Mouse (Mus musculus): Measurements from ENCODE around the gene Gm11172. TPM values are rescaled to one million over a fixed set of nuclear protein-coding genes. Genes with fewer than 3 reads are reported as not detected.
"Not testable (repeated sequence)": the region's sequence is repeated elsewhere in the genome, so short reads cannot be mapped to it uniquely, and the experiment has no call there.

The Gm11172 gene
- polyA plus RNA-seq, 1 experiment from 2014 or later: not detected

DNA sequence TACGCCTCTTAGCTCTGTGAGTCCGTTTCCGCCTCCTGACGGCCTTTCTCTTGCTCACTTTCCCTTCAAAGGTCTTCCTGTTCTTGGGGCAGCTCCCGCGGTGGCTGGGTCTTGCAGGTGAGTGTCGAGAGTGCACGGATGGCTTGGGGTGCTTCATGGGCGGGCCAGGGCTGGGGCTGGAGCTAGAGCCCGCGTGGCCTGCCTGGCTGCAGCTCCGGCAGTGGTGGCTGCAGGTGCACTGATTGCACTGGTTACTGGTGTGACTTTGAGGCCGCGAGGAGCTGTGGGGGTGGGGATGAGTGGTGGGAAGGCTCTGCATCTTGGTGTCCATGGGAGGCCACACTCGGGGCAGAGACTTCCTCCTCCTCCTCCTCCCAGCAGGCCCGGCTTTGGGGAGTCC lies 24.4 kb upstream of the Gm11172 start, which contains the start of gene Tnp2:
Gene Tnp2, minus strand, starts transcription at position 390 of the 400 bp plus-strand sequence.
- peaks cover 40% of the 10 kb centered on the region for H3K27me3 ChIP-seq (ENCODE audit: insufficient read depth, poor library complexity, severe bottlenecking)
- H3K4me1 ChIP-seq: peaks cover 45% of the 10 kb centered on the region
- DNase-seq (ENCODE audit: low spot score): no peak
- 44% methylated on average over 16 of the region's 16 CpGs for WGBS
- no peaks in the 10 kb centered on the region for H3K9me3 ChIP-seq
- no peak within 1 kb of the TSS for H3K4me3 ChIP-seq
- peak within 1 kb of the TSS; percentile 24; the same call in 1 of the 2 replicates for H3K27ac ChIP-seq
- no peaks in the 10 kb centered on the region for H3K36me3 ChIP-seq

DNA sequence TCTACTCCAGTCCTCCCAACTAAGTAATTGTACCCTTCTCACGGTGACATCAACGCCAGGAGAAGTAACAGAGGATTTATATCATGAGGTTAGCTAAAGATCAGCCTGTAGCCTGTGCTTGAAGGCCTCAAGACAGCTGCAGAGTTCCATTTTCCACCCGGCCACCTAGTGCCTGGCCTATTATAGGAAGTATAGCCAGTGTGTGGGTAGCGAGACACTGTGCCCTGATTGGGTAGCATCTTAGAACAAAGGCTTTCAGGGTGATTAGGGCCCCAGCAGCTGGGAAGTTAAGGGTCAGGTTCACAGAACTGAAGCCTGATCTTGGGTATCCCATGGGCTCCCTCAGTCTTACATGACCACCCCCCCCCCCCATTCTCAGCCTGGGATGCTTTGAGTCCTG lies 23.8 kb upstream of the Gm11172 start:
- Histone ChIP-seq H3K4me3 (no peak overlapping the region), H3K36me3 (no peaks in the 10 kb centered on the region), H3K27ac (no peak overlapping the region), H3K27me3 (ENCODE audit: insufficient read depth, poor library complexity, severe bottlenecking) (peaks cover 41% of the 10 kb centered on the region), H3K9me3 (no peaks in the 10 kb centered on the region), H3K4me1 (peaks cover 39% of the 10 kb centered on the region)
- WGBS: 60% methylated on average over 4 of the region's 4 CpGs
- no peak for DNase-seq (ENCODE audit: low spot score)

DNA sequence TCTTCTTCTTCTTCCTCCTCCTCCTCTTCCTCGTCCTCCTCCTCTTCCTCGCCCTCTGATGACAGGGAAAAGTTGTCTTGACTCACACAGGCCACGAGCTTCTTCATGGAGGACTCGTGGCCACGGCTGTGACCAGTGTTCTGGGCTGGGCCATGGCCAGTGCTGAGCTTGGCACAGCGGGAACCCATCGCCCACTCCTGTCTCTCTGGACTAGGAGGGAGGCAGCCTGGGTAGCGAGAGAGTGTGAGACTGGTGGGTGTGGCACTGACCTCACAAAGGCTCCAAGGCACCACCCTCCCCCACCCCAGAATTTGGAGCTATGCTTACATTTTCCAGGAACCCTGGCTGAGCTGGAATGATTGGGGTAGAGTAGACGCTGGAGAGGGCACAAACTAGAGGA lies 22.0 kb upstream of the Gm11172 start, which contains the start of gene Prm3:
Gene Prm3, minus strand, starts transcription at position 213 of the 400 bp plus-strand sequence.
- Histone ChIP-seq H3K4me1 (peaks cover 25% of the 10 kb centered on the region), H3K36me3 (no peaks in the 10 kb centered on the region), H3K4me3 (no peak within 1 kb of the TSS), H3K27me3 (ENCODE audit: insufficient read depth, poor library complexity, severe bottlenecking) (peaks cover 58% of the 10 kb centered on the region), H3K27ac (no peak within 1 kb of the TSS), H3K9me3 (no peaks in the 10 kb centered on the region)
- WGBS: 75% methylated on average over 9 of the region's 9 CpGs
- no peak for DNase-seq (ENCODE audit: low spot score)

DNA sequence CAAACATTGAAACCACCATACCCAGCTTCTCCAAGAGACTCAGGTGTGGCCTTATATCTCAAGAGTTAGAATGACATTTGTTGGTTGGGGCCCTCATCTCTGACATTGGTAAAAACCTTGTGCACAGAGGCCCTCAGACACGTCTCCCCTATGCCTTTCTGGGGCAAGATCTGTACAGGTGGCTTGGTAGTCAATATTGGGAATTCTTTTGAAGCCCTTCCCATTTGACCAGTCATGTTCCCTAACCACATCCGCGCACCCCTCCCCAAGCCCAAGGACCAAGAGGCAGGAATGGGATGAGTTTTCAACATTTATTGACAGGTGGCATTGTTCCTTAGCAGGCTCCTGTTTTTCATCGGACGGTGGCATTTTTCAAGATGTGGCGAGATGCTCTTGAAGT lies 16.7 kb upstream of the Gm11172 start, which contains the start of gene Prm2:
Gene Prm2, minus strand, starts transcription at position 101 of the 400 bp plus-strand sequence.
- Histone ChIP-seq H3K4me3 (no peak within 1 kb of the TSS), H3K9me3 (no peaks in the 10 kb centered on the region), H3K27me3 (ENCODE audit: insufficient read depth, poor library complexity, severe bottlenecking) (peaks cover 50% of the 10 kb centered on the region), H3K36me3 (no peaks in the 10 kb centered on the region), H3K4me1 (peaks cover 7% of the 10 kb centered on the region), H3K27ac (no peak within 1 kb of the TSS)
- WGBS: 72% methylated on average over 6 of the region's 6 CpGs
- DNase-seq (ENCODE audit: low spot score): no peak

DNA sequence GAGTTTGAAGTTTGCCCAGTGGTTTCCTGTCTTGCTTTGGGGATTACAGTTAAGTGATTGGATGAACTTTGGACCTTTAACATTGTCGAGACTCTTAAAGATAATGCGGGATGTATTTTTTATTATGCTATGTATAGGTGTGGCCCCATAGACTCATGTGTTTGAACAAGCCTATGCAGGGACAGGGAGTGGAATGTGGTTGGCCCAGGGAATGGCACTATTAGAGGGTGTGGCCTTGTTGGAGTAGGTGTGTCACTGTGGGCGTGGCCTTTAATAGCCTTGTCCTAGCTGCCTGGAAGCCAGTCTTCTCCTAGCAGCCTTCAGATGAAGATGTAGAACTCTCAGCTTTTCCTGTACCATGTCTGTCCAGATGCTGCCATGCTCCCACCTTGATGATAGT lies 10.3 kb upstream of the Gm11172 start:
- not testable (repeated sequence) for H3K36me3 ChIP-seq; H3K4me3 ChIP-seq; DNase-seq (ENCODE audit: low spot score); H3K27ac ChIP-seq; H3K9me3 ChIP-seq; H3K4me1 ChIP-seq; H3K27me3 ChIP-seq (ENCODE audit: insufficient read depth, poor library complexity, severe bottlenecking)
- 73% methylated on average over 3 of the region's 3 CpGs for WGBS

DNA sequence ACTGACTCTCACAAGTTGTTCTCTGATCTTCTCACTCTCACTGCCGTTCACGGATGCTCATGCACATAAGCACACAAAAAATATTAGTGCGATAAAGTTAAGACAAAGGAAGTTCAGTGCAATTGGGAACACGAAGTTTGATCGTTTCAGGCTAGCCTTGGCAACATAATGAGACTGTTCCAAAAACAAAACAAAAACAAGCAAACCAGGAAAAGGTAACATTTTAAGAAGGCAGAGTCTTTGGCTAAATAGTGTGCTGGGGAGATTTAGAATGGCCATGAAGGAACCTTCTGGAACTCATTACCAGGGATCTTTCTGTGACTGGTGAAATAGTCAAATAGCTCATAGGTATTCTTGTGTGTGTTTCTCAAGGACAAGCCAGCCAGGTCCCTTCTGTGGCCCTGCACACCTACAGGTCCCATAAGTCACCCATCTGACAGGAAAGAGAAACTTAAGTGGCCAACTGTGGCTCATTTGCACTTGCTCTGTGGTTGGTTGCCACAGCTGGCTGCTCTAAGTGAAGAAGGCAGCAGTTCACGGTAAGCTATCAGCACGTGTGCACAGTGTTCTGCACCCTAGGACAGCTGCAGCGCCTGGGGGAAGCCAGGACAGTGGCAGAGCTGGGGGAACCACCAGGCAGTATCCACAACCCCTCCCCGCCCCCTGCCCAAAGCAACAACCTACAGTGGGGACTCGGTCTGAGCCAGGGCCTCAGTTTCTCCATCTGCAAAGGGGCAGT lies 6.8 kb upstream of the Gm11172 start, which contains the start of gene Prm1:
Gene Prm1, minus strand, starts transcription at position 51 of the 739 bp plus-strand sequence.
- Histone ChIP-seq H3K27ac (no peak within 1 kb of the TSS), H3K27me3 (ENCODE audit: insufficient read depth, poor library complexity, severe bottlenecking) (no peaks in the 10 kb centered on the region; the same call in 1 of the 2 replicates), H3K4me1 (peaks cover 2% of the 10 kb centered on the region), H3K4me3 (no peak within 1 kb of the TSS), H3K9me3 (no peaks in the 10 kb centered on the region), H3K36me3 (no peaks in the 10 kb centered on the region)
- 71% methylated on average over 10 of the region's 10 CpGs for WGBS
- no peak for DNase-seq (ENCODE audit: low spot score)

DNA sequence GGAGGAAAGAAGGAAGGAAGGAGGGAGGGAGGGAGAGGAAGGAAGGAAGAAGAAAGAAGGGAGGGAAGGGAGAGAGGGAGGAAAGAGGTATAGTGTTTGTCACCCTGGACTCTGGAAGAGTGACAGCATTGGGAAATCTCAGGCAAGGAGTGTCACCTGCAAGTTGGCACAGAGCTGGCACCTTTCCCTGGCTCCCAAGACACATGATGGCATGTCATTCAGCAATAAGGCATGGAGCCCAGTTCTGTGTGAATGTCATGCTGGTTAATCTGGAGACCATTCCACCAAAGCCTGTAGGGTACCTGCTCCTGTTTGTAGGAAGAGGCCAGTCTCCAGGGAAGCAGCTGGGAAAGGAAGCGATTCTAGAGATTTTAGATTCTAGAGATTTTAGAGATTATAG lies 2.3 kb upstream of the Gm11172 start:
- WGBS: 94% methylated on average over 1 of the region's 1 CpGs
- Histone ChIP-seq H3K27ac (no peak overlapping the region), H3K36me3 (no peaks in the 10 kb centered on the region), H3K4me3 (no peak overlapping the region), H3K9me3 (no peaks in the 10 kb centered on the region), H3K27me3 (ENCODE audit: insufficient read depth, poor library complexity, severe bottlenecking) (no peaks in the 10 kb centered on the region; the same call in 1 of the 2 replicates), H3K4me1 (peaks cover 20% of the 10 kb centered on the region)
- no peak for DNase-seq (ENCODE audit: low spot score)

DNA sequence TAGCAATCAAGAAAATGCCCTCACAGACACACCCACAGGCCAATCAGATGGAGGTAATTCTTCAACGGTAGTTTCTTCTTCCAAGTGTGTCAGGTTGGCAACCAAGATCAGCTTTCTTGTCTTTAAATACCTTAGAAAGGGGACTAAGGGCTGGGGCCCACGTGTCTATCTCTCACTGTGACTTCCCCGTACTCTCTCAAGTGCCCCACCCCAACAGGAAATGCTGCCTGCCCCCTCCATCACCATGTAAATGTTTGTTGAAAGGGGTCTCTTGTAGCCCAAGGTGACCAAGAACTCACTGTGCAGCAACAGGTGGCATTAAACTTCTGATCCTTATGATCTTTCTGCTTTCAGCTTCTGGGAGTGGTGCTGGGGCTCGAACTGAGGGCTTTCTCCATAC lies 1.0 kb downstream of the Gm11172 start:
- Histone ChIP-seq H3K27ac (no peak overlapping the region), H3K4me1 (peaks cover 24% of the 10 kb centered on the region), H3K4me3 (no peak overlapping the region), H3K9me3 (no peaks in the 10 kb centered on the region), H3K27me3 (ENCODE audit: insufficient read depth, poor library complexity, severe bottlenecking) (no peaks in the 10 kb centered on the region), H3K36me3 (no peaks in the 10 kb centered on the region)
- 68% methylated on average over 4 of the region's 4 CpGs for WGBS
- no peak for DNase-seq (ENCODE audit: low spot score)

DNA sequence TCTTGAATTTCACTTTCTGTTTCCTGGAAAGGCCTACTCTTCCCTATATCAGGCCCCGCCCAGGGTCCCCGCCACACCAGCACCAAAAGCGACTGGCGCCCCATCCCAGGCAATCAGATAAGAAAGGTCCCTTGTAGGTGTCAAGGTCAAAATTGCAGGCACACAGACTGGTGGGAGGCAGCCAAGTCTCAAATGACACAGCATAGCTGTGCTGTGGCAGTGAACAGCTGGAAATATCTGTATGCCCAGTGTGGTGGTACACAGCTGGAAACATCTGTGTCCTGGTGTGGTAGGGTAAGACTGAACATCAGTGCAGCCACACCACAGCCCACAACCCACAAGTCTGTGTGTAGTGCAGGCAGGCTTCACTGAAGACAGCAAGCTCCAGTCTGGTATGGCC lies 2.1 kb downstream of the Gm11172 start:
- Histone ChIP-seq H3K27me3 (ENCODE audit: insufficient read depth, poor library complexity, severe bottlenecking) (no peaks in the 10 kb centered on the region), H3K4me3 (no peak overlapping the region), H3K4me1 (peaks cover 28% of the 10 kb centered on the region), H3K9me3 (no peaks in the 10 kb centered on the region), H3K36me3 (no peaks in the 10 kb centered on the region), H3K27ac (peak overlapping the region; percentile 38; the same call in 1 of the 2 replicates)
- 51% methylated on average over 4 of the region's 4 CpGs for WGBS
- no peak for DNase-seq (ENCODE audit: low spot score)

DNA sequence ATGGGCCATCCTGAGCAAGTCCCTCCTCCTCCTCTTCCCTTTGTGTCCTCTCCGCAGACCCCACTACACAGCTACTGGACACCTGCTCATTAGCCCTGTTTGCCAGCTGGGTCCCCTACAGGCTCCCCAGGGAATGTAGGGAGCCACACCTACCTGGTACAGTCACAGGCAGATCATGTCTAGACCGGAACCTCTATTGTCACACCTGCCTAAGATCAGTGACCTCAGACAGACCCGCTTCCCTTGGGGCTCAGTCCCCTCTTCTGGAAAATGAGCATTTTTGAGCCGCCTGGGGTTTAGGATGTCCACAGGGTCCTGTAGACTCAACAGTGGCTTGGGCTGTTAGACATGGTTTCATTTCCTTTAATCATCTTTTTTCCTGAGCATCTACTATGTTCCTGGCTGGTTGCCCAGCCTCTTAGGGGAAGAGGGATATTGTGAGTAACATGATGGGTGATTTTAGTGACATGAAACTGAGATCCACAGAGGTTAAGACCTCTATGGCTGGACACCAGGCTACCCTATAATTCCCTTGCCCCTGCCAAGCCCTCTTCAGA lies 5.9 kb downstream of the Gm11172 start:
- no peaks in the 10 kb centered on the region for H3K36me3 ChIP-seq
- H3K27ac ChIP-seq: no peak overlapping the region
- no peaks in the 10 kb centered on the region for H3K27me3 ChIP-seq (ENCODE audit: insufficient read depth, poor library complexity, severe bottlenecking)
- no peak overlapping the region for H3K4me3 ChIP-seq
- DNase-seq (ENCODE audit: low spot score): no peak
- WGBS: 81% methylated on average over 4 of the region's 4 CpGs
- H3K4me1 ChIP-seq: peaks cover 22% of the 10 kb centered on the region
- H3K9me3 ChIP-seq: no peaks in the 10 kb centered on the region

DNA sequence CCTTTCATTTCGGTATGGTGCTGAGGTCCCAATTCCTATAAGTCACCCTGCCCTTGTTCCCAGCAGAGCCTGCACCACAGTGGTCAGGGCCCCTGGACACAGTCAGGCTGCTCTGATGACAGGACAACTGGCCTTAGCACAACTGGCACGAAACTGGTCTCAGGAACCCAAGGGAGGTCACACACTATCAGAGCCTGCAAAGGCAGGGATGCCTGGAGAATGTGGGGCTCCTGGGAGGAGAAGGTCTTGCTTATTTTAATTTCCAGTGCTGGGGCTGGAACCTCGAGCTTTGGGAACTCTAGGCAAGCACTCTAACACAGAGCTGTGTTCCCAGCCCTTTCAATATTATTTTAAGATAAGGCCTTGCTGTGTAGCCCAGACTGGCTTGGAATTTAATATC lies 7.3 kb downstream of the Gm11172 start:
- H3K27ac ChIP-seq: no peak overlapping the region
- no peak overlapping the region for H3K4me3 ChIP-seq
- H3K9me3 ChIP-seq: no peaks in the 10 kb centered on the region
- no peak for DNase-seq (ENCODE audit: low spot score)
- H3K36me3 ChIP-seq: no peaks in the 10 kb centered on the region
- H3K27me3 ChIP-seq (ENCODE audit: insufficient read depth, poor library complexity, severe bottlenecking): no peaks in the 10 kb centered on the region
- WGBS: 43% methylated on average over 3 of the region's 3 CpGs
- peaks cover 16% of the 10 kb centered on the region for H3K4me1 ChIP-seq

DNA sequence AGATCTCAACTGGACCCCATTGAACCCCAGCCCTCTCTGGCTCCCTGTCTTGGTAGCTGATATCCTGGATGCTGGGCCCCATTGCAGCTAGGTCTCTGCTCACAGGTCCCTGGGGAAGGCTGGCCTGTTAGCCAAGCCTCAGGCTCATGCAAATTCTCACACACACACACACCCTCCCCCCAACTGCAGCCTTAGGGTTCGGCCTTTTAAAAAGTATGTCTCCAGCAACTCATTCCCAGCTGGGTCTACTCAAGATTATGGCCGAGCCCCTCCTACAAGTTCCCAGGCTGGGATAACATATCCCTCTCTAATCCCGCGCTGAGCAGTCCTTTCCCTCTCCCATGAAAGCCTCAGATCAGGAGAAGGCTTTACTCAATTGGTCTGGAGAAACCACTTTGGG lies 8.7 kb downstream of the Gm11172 start:
- H3K27me3 ChIP-seq (ENCODE audit: insufficient read depth, poor library complexity, severe bottlenecking): no peaks in the 10 kb centered on the region
- H3K36me3 ChIP-seq: no peaks in the 10 kb centered on the region
- no peak overlapping the region for H3K4me3 ChIP-seq
- DNase-seq (ENCODE audit: low spot score): no peak
- H3K4me1 ChIP-seq: peaks cover 19% of the 10 kb centered on the region
- H3K27ac ChIP-seq: 0 out of 2 replicates have a peak overlapping the region, but pooled peaks have one; percentile 56
- 54% methylated on average over 4 of the region's 4 CpGs for WGBS
- H3K9me3 ChIP-seq: no peaks in the 10 kb centered on the region

DNA sequence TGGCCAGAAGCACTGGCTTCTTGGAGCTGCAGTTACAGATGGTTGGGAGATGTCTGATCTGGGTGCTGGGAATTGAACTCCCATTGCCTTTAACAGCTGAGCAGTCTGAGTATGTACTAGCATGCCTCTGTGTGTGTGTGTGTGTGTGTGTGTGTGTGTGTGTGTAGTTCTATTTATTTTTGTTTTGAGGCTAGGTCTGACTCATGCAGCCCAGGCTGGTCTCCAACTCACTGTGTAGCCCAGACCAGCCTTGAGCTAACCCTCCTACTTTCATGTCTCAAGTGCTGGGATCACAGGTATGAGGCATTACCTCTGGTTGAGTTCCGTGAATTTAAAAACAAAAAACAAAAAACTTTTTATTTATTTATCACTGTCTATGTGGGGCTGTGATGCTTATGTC lies 11.8 kb downstream of the Gm11172 start:
- H3K4me3 ChIP-seq: no peak overlapping the region
- no peak for DNase-seq (ENCODE audit: low spot score)
- no peaks in the 10 kb centered on the region for H3K36me3 ChIP-seq
- 82% methylated on average over 1 of the region's 1 CpGs for WGBS
- no peaks in the 10 kb centered on the region for H3K9me3 ChIP-seq
- H3K27me3 ChIP-seq (ENCODE audit: insufficient read depth, poor library complexity, severe bottlenecking): no peaks in the 10 kb centered on the region
- no peak overlapping the region for H3K27ac ChIP-seq
- H3K4me1 ChIP-seq: peaks cover 14% of the 10 kb centered on the region; the same call in 1 of the 2 replicates

All from heart, embryonic 10.5 days (tissue).